Mouse (Mus musculus): ENCODE data around the gene Hs2st1. TPM values are rescaled to one million over a fixed set of nuclear protein-coding genes. Genes with fewer than 3 reads are reported as not detected.

The Hs2st1 gene
- total RNA-seq, 2 experiments from 2014 or later, result 49.4 to 52.5 TPM

GRCm38 (mm10) chr3:144561511-144562250, 8.3 kb downstream of the Hs2st1 start:
- intact Hi-C loops (cut with DNase I), result no loop called here
- peak in 1 of 2 experiments; percentile 51 for DNase-seq (ENCODE audit: low spot score in 2 of 2)

GRCm38 (mm10) chr3:144558274-144558673, 11.7 kb downstream of the Hs2st1 start:
- no peak for DNase-seq (ENCODE audit: low spot score in 2 of 2)
- intact Hi-C loops (cut with DNase I), result no loop called here

GRCm38 (mm10) chr3:144556625-144557324, 13.2 kb downstream of the Hs2st1 start:
- intact Hi-C loops (cut with DNase I), result no loop called here
- no peak for DNase-seq (ENCODE audit: low spot score in 2 of 2)

- intact Hi-C loops (cut with DNase I), result no loop called here
- no peak for DNase-seq (ENCODE audit: low spot score in 2 of 2)
Observed at GRCm38 (mm10) chr3:144555144-144555543, 14.8 kb downstream of the Hs2st1 start.

GRCm38 (mm10) chr3:144554503-144554902, 15.5 kb downstream of the Hs2st1 start:
- intact Hi-C loops (cut with DNase I), result no loop called here
- no peak for DNase-seq (ENCODE audit: low spot score in 2 of 2)

- intact Hi-C loops (cut with DNase I), result no loop called here
- no peak for DNase-seq (ENCODE audit: low spot score in 2 of 2)
Observed at GRCm38 (mm10) chr3:144553942-144554341, 16.0 kb downstream of the Hs2st1 start.

GRCm38 (mm10) chr3:144551416-144551815, 18.6 kb downstream of the Hs2st1 start:
- no peak for DNase-seq (ENCODE audit: low spot score in 2 of 2)
- intact Hi-C loops (cut with DNase I), result no loop called here

- DNase-seq (ENCODE audit: low spot score in 2 of 2), result no peak
- intact Hi-C loops (cut with DNase I), result no loop called here
Observed at GRCm38 (mm10) chr3:144550659-144551058, 19.3 kb downstream of the Hs2st1 start.

GRCm38 (mm10) chr3:144550036-144550435, 19.9 kb downstream of the Hs2st1 start:
- intact Hi-C loops (cut with DNase I), result no loop called here
- DNase-seq (ENCODE audit: low spot score in 2 of 2), result no peak

GRCm38 (mm10) chr3:144548186-144548845, 21.7 kb downstream of the Hs2st1 start:
- DNase-seq (ENCODE audit: low spot score in 2 of 2), result peak in 1 of 2 experiments; percentile 40

GRCm38 (mm10) chr3:144546490-144546889, 23.5 kb downstream of the Hs2st1 start:
- intact Hi-C loops (cut with DNase I), result no loop called here

More at GRCm38 (mm10) chr3:144548186-144548845, 21.7 kb downstream of the Hs2st1 start:
- intact Hi-C loops (cut with DNase I), result no loop called here

GRCm38 (mm10) chr3:144545832-144546231, 24.1 kb downstream of the Hs2st1 start:
- no peak for DNase-seq (ENCODE audit: low spot score in 2 of 2)
- intact Hi-C loops (cut with DNase I), result no loop called here

More at GRCm38 (mm10) chr3:144546490-144546889, 23.5 kb downstream of the Hs2st1 start:
- no peak for DNase-seq (ENCODE audit: low spot score in 2 of 2)

- no peak for DNase-seq (ENCODE audit: low spot score in 2 of 2)
- intact Hi-C loops (cut with DNase I), result no loop called here
Observed at GRCm38 (mm10) chr3:144545152-144545551, 24.8 kb downstream of the Hs2st1 start.

GRCm38 (mm10) chr3:144541906-144542438, 28.0 kb downstream of the Hs2st1 start:
- intact Hi-C loops (cut with DNase I), result no loop called here
- peak in 1 of 2 experiments; percentile 70 for DNase-seq (ENCODE audit: low spot score in 2 of 2)

GRCm38 (mm10) chr3:144540805-144541204, 29.2 kb downstream of the Hs2st1 start:
- intact Hi-C loops (cut with DNase I), result no loop called here
- no peak for DNase-seq (ENCODE audit: low spot score in 2 of 2)

GRCm38 (mm10) chr3:144539051-144539450, 30.9 kb downstream of the Hs2st1 start:
- intact Hi-C loops (cut with DNase I), result no loop called here
- DNase-seq (ENCODE audit: low spot score in 2 of 2), result no peak

GRCm38 (mm10) chr3:144537078-144537855, 32.7 kb downstream of the Hs2st1 start:
- DNase-seq (ENCODE audit: low spot score in 2 of 2), result peak in 1 of 2 experiments; percentile 78
- intact Hi-C loops (cut with DNase I), result no loop called here

GRCm38 (mm10) chr3:144535056-144535455, 34.9 kb downstream of the Hs2st1 start:
- intact Hi-C loops (cut with DNase I), result no loop called here

GRCm38 (mm10) chr3:144531023-144531422, 39.0 kb downstream of the Hs2st1 start:
- DNase-seq (ENCODE audit: low spot score in 2 of 2), result no peak
- intact Hi-C loops (cut with DNase I), result loop anchor here (5.0 kb wide), 1 partner anchor 36 kb away; no protein-coding TSS in a partner anchor

More at GRCm38 (mm10) chr3:144535056-144535455, 34.9 kb downstream of the Hs2st1 start:
- peak in 1 of 2 experiments; percentile 55 for DNase-seq (ENCODE audit: low spot score in 2 of 2)

Data from left cerebral cortex, postnatal 25 days (tissue).